Mouse (Mus musculus): ENCODE measurements around the gene Tssc4. TPM values are rescaled to one million over a fixed set of nuclear protein-coding genes. Genes with fewer than 3 reads are reported as not detected.

Tssc4 gene
- polyA plus RNA-seq (2016; fragmentation: Nextera tagmentation; extraction: Ambion mirVana), result 91.7 and 96.3 TPM in 2 replicates

- under 1% methylated on average over 51 of the region's 51 CpGs for WGBS
- H3K27me3 ChIP-seq (replicated peaks), result no peaks in the 10 kb centered on the region
- peak within 1 kb of the TSS; percentile 99 for H3K4me2 ChIP-seq (replicated peaks)
Measured at GRCm38 (mm10) chr7:143068882-143069591, at the start of gene Tssc4. Tssc4 (plus strand) TSS chr7:143069249.

GRCm38 (mm10) chr7:143020040-143020439, 49.0 kb upstream of the Tssc4 start:
- H3K27ac ChIP-seq, result no peak overlapping the region
- no peak overlapping the region for H3K9ac ChIP-seq
- H3K36me3 ChIP-seq, result no peaks in the 10 kb centered on the region
- no peak overlapping the region for H3K4me3 ChIP-seq
- ATAC-seq (ENCODE audit: low FRiP score, low read depth), result no peak
- H3K4me1 ChIP-seq, result peaks cover 13% of the 10 kb centered on the region
- no peaks in the 10 kb centered on the region for H3K27me3 ChIP-seq (replicated peaks)
- H3K9me3 ChIP-seq, result no peaks in the 10 kb centered on the region
- H3K4me2 ChIP-seq (replicated peaks), result no peak overlapping the region

More at GRCm38 (mm10) chr7:143068882-143069591, at the start of gene Tssc4:
- Histone ChIP-seq H3K27ac (peak within 1 kb of the TSS; percentile 93), H3K4me1 (peaks cover 31% of the 10 kb centered on the region), H3K36me3 (peaks cover 31% of the 10 kb centered on the region), H3K4me3 (peak within 1 kb of the TSS; percentile 84), H3K9ac (peak within 1 kb of the TSS; percentile 88), H3K9me3 (no peaks in the 10 kb centered on the region)
- ATAC-seq (ENCODE audit: low FRiP score, low read depth), result peak; percentile 97

GRCm38 (mm10) chr7:143020764-143021163, 48.3 kb upstream of the Tssc4 start:
- no peaks in the 10 kb centered on the region for H3K27me3 ChIP-seq (replicated peaks)
- no peak overlapping the region for H3K4me3 ChIP-seq
- H3K4me2 ChIP-seq (replicated peaks), result no peak overlapping the region
- no peaks in the 10 kb centered on the region for H3K9me3 ChIP-seq
- WGBS, result 75% methylated on average over 3 of the region's 3 CpGs
- H3K4me1 ChIP-seq, result peaks cover 7% of the 10 kb centered on the region
- H3K9ac ChIP-seq, result no peak overlapping the region
- no peak overlapping the region for H3K27ac ChIP-seq
- ATAC-seq (ENCODE audit: low FRiP score, low read depth), result no peak
- H3K36me3 ChIP-seq, result no peaks in the 10 kb centered on the region

- no peak overlapping the region for H3K9ac ChIP-seq
- H3K4me2 ChIP-seq (replicated peaks), result no peak overlapping the region
- H3K4me3 ChIP-seq, result no peak overlapping the region
- ATAC-seq (ENCODE audit: low FRiP score, low read depth), result no peak
- H3K27me3 ChIP-seq (replicated peaks), result no peaks in the 10 kb centered on the region
- no peaks in the 10 kb centered on the region; the same call in 1 of the 2 replicates for H3K4me1 ChIP-seq
- H3K9me3 ChIP-seq, result no peaks in the 10 kb centered on the region
- no peaks in the 10 kb centered on the region for H3K36me3 ChIP-seq
- 70% methylated on average over 5 of the region's 5 CpGs for WGBS
- no peak overlapping the region for H3K27ac ChIP-seq
Measured at GRCm38 (mm10) chr7:143021356-143022164, 47.5 kb upstream of the Tssc4 start.

- WGBS, result 96% methylated on average over 2 of the region's 2 CpGs
- Histone ChIP-seq H3K36me3 (no peaks in the 10 kb centered on the region), H3K9ac (no peak overlapping the region), H3K27me3 (replicated peaks) (no peaks in the 10 kb centered on the region), H3K27ac (no peak overlapping the region), H3K4me1 (no peaks in the 10 kb centered on the region), H3K9me3 (no peaks in the 10 kb centered on the region), H3K4me3 (no peak overlapping the region), H3K4me2 (replicated peaks) (no peak overlapping the region)
- no peak for ATAC-seq (ENCODE audit: low FRiP score, low read depth)
Measured at GRCm38 (mm10) chr7:143023499-143023898, 45.5 kb upstream of the Tssc4 start.

DNA sequence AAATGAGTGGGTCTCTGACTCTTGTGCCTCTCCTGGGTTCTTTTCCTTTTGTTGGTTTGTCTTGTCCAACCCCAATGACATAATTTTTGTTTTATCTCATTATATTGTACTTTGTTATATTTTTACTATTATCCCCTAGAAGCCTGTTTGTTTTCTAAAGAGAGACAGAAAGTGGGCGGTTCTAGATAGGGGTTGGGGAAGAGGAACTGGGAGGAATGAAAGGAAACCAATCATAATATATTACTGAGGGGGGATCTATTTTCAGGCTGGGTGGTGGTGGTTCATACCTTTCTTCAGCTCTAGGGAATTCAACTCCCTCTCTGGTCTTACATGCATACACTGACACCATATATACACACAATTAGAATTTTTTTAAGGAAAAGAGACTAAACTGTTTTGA, 44.8 kb upstream of the Tssc4 start:
- no peak overlapping the region for H3K9ac ChIP-seq
- WGBS, result 87% methylated on average over 1 of the region's 1 CpGs
- H3K4me3 ChIP-seq, result no peak overlapping the region

DNA sequence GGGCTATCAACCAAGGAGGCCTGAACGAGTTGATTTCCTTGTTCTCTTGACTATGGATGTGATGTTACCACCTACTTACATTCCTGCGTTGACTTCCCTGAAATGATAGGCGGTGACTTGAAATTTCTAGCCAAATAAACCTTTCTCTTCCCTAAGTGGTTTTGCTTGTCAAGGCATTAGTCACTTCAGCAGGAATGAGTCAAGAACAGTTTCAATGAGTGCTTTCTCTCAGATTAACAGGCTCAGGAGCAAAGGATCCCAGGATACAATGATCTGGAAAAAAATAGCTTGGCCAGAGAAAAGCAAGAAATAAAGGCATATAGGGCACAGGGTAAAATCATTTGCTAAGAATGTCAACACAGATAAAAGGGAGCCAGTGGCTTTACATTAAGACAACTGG, 43.6 kb upstream of the Tssc4 start:
- 94% methylated on average over 3 of the region's 3 CpGs for WGBS

More for the DNA sequence above, 44.8 kb upstream of the Tssc4 start:
- ATAC-seq (ENCODE audit: low FRiP score, low read depth), result no peak
- no peak overlapping the region for H3K4me2 ChIP-seq (replicated peaks)
- no peaks in the 10 kb centered on the region for H3K36me3 ChIP-seq
- no peaks in the 10 kb centered on the region for H3K4me1 ChIP-seq
- H3K9me3 ChIP-seq, result no peaks in the 10 kb centered on the region
- no peaks in the 10 kb centered on the region for H3K27me3 ChIP-seq (replicated peaks)
- H3K27ac ChIP-seq, result no peak overlapping the region

GRCm38 (mm10) chr7:143027196-143027595, 41.9 kb upstream of the Tssc4 start:
- no peaks in the 10 kb centered on the region for H3K4me1 ChIP-seq

More for the DNA sequence above, 43.6 kb upstream of the Tssc4 start:
- H3K9ac ChIP-seq, result no peak overlapping the region
- no peak for ATAC-seq (ENCODE audit: low FRiP score, low read depth)
- no peaks in the 10 kb centered on the region for H3K9me3 ChIP-seq
- no peaks in the 10 kb centered on the region for H3K36me3 ChIP-seq
- no peak overlapping the region for H3K27ac ChIP-seq
- H3K4me3 ChIP-seq, result no peak overlapping the region
- no peaks in the 10 kb centered on the region for H3K4me1 ChIP-seq
- no peaks in the 10 kb centered on the region for H3K27me3 ChIP-seq (replicated peaks)
- no peak overlapping the region for H3K4me2 ChIP-seq (replicated peaks)

GRCm38 (mm10) chr7:143031816-143032215, 37.2 kb upstream of the Tssc4 start:
- no peaks in the 10 kb centered on the region for H3K27me3 ChIP-seq (replicated peaks)
- no peaks in the 10 kb centered on the region for H3K4me1 ChIP-seq
- H3K4me3 ChIP-seq, result no peak overlapping the region
- no peak overlapping the region for H3K9ac ChIP-seq
- H3K9me3 ChIP-seq, result no peaks in the 10 kb centered on the region
- no peaks in the 10 kb centered on the region for H3K36me3 ChIP-seq
- WGBS, result 78% methylated on average over 1 of the region's 1 CpGs
- H3K27ac ChIP-seq, result no peak overlapping the region
- H3K4me2 ChIP-seq (replicated peaks), result no peak overlapping the region
- ATAC-seq (ENCODE audit: low FRiP score, low read depth), result no peak

More at GRCm38 (mm10) chr7:143027196-143027595, 41.9 kb upstream of the Tssc4 start:
- H3K27me3 ChIP-seq (replicated peaks), result no peaks in the 10 kb centered on the region
- H3K36me3 ChIP-seq, result no peaks in the 10 kb centered on the region
- H3K27ac ChIP-seq, result no peak overlapping the region
- no peak for ATAC-seq (ENCODE audit: low FRiP score, low read depth)
- H3K4me2 ChIP-seq (replicated peaks), result no peak overlapping the region
- no peak overlapping the region for H3K4me3 ChIP-seq
- 97% methylated on average over 4 of the region's 4 CpGs for WGBS
- H3K9ac ChIP-seq, result no peak overlapping the region
- H3K9me3 ChIP-seq, result no peaks in the 10 kb centered on the region

DNA sequence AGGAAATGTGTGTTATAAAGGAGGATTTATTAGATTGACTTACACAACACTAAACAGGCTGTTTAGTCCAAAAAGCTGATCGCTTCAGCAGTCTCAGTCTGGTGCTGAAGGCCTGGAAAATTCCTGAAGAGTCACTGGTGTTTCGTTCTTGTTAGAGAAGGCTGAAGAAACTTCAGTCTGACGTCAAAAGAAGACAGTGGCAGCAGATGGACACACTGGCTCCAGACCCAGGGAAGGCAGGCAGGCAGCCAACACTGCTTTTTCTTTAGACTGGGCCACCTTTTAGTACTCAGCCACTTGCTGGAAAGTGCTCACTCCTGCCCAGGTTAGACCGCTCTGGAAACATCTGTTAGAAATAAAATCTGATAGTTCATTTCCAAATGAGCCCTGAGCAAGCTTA, 35.5 kb upstream of the Tssc4 start:
- H3K27ac ChIP-seq, result no peak overlapping the region
- H3K4me1 ChIP-seq, result no peaks in the 10 kb centered on the region
- 91% methylated on average over 4 of the region's 4 CpGs for WGBS
- H3K4me2 ChIP-seq (replicated peaks), result no peak overlapping the region
- no peak for ATAC-seq (ENCODE audit: low FRiP score, low read depth)
- H3K27me3 ChIP-seq (replicated peaks), result no peaks in the 10 kb centered on the region
- no peak overlapping the region for H3K9ac ChIP-seq
- H3K9me3 ChIP-seq, result no peaks in the 10 kb centered on the region
- H3K36me3 ChIP-seq, result no peaks in the 10 kb centered on the region
- no peak overlapping the region for H3K4me3 ChIP-seq

- H3K27ac ChIP-seq, result no peak overlapping the region
- no peaks in the 10 kb centered on the region for H3K9me3 ChIP-seq
- no peaks in the 10 kb centered on the region for H3K4me1 ChIP-seq
- no peak overlapping the region for H3K4me2 ChIP-seq (replicated peaks)
- no peak overlapping the region for H3K9ac ChIP-seq
- H3K4me3 ChIP-seq, result no peak overlapping the region
- WGBS, result 88% methylated on average over 2 of the region's 2 CpGs
- no peaks in the 10 kb centered on the region for H3K27me3 ChIP-seq (replicated peaks)
- ATAC-seq (ENCODE audit: low FRiP score, low read depth), result no peak
- no peaks in the 10 kb centered on the region for H3K36me3 ChIP-seq
Measured at GRCm38 (mm10) chr7:143034112-143034511, 34.9 kb upstream of the Tssc4 start.

GRCm38 (mm10) chr7:143034519-143035450, 34.3 kb upstream of the Tssc4 start:
- Histone ChIP-seq H3K27me3 (replicated peaks) (no peaks in the 10 kb centered on the region), H3K9me3 (no peaks in the 10 kb centered on the region), H3K4me2 (replicated peaks) (no peak overlapping the region), H3K4me1 (no peaks in the 10 kb centered on the region), H3K27ac (no peak overlapping the region), H3K4me3 (no peak overlapping the region), H3K36me3 (no peaks in the 10 kb centered on the region), H3K9ac (no peak overlapping the region)
- WGBS, result 93% methylated on average over 8 of the region's 8 CpGs
- no peak for ATAC-seq (ENCODE audit: low FRiP score, low read depth)

All from neural tube, embryonic 12.5 days (tissue).